Mouse (Mus musculus) layer of hippocampus, adult 18-20 months (tissue): ENCODE results near the gene Gpr27. TPM values are rescaled to one million over a fixed set of nuclear protein-coding genes. Genes with fewer than 3 reads are reported as not detected.

Experiments used
- DNase-seq, 2 experiments: peaks; one replicate each; pipeline ENCODE4 v3.0.0; 2022; ENCODE audit warnings: low spot score in 2 of 2
- total RNA-seq, 2 experiments: library from RNA; stranded (reverse); gene quantifications; 2 replicates each; pipeline ENCODE4 v1.2.3; 2021

The Gpr27 gene
- total RNA-seq, 2 experiments from 2014 or later = 57.6 to 61.4 TPM

- DNase-seq = peak; percentile 8 to 24
These were observed 50.4 kb downstream of the Gpr27 start for GRCm38 (mm10) chr6:99742866-99743265.

Other genes starting within 250 kb of the Gpr27 start
- 100 to 1,000 TPM in 1 of 2 experiments, 10 to 100 TPM in 1; 94.3 to 100 TPM for gene Foxp1, start 170.0 kb upstream of the Gpr27 start, total RNA-seq
- 10 to 100 TPM; 21.6 to 25.2 TPM for gene Eif4e3, start 25.9 kb upstream of the Gpr27 start, total RNA-seq
- 1 to 10 TPM; 5.7 to 7.4 TPM for gene Gm20696, start 25.9 kb upstream of the Gpr27 start, total RNA-seq
- gene Prok2, start 33.7 kb downstream of the Gpr27 start, total RNA-seq = 1 to 10 TPM in 1 of 2 experiments, under 1 TPM in 1; 0.79 to 1.1 TPM